Mouse (Mus musculus): ENCODE measurements around the gene B230118H07Rik.

DNA sequence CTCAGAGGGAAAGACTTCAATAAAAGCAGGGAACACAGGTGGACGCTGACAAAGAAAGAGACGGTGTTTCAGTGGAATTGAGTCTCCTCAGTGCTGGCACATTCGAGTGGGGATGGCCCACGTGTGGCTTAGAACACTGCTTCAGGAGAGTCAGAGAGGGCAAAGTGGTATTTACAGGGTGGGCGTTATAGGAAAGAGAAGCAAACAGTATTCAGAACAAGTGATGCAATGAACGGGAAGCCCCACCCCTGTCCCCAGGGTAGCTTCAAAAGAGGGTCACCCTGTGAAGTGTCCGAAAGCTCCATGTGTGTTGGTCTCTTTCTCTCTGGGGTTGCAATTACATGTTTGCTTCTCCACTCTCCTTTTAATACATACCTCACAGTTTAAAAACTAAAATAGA lies 46.3 kb upstream of the B230118H07Rik start:
- TF ChIP-seq CTCF (IDR thresholded peaks at IDR 0.05): no peak
- TF ChIP-seq EP300 (IDR thresholded peaks at IDR 0.05): no peak

All from lung, postnatal 0 days (tissue).